Mouse (Mus musculus) heart, adult 2 months (tissue): ENCODE data around the gene Slc43a2. TPM values are rescaled to one million over a fixed set of nuclear protein-coding genes. Genes with fewer than 3 reads are reported as not detected.

Experiments used
- DNase-seq, 2 experiments: peaks; one replicate each; pipeline ENCODE4 v3.0.0; 2021
- H3K27ac ChIP-seq: fragments of 200-600 bp; 2 replicates; pipeline ENCODE4 v1.8.1; 2022
- H3K27me3 ChIP-seq: fragments of 200-500 bp; 2 replicates; pipeline ENCODE4 v1.6.1; 2012; ENCODE audit warnings: mild to moderate bottlenecking, low read length, inconsistent platforms, mixed read lengths; ENCODE audit not compliant: control insufficient read depth, insufficient read depth
- H3K36me3 ChIP-seq: fragments of 200-500 bp; 2 replicates; pipeline ENCODE4 v1.6.1; 2012; ENCODE audit warnings: low read length, inconsistent platforms; ENCODE audit not compliant: control insufficient read depth, insufficient read depth
- H3K4me1 ChIP-seq: fragments of 200-500 bp; 2 replicates; pipeline ENCODE4 v1.6.1; 2011; ENCODE audit warnings: low read length; ENCODE audit not compliant: control insufficient read depth, insufficient read depth
- H3K4me3 ChIP-seq: fragments of 200-600 bp; 2 replicates; pipeline ENCODE4 v1.8.1; 2022
- H3K79me2 ChIP-seq: fragments of 200-500 bp; replicated peaks from 2 replicates; pipeline ENCODE4 v1.6.1; 2012; ENCODE audit warnings: mild to moderate bottlenecking, inconsistent platforms, low read length, moderate library complexity, mixed read lengths; ENCODE audit not compliant: control insufficient read depth, insufficient read depth
- H3K9ac ChIP-seq: fragments of 200-500 bp; 2 replicates; pipeline ENCODE4 v1.6.1; 2012; ENCODE audit warnings: low read depth, mild to moderate bottlenecking, control low read depth, inconsistent platforms, low read length, mixed read lengths
- CTCF ChIP-seq: fragments of 200-600 bp; IDR thresholded peaks from 2 replicates; pipeline ENCODE4 v1.8.1; 2022; ENCODE audit warnings: antibody characterized with exemption, mild to moderate bottlenecking, moderate library complexity
- EP300 ChIP-seq: fragments of 200-500 bp; IDR thresholded peaks from 2 replicates; pipeline ENCODE4 v1.6.1; 2011; ENCODE audit warnings: low read depth, low read length, control low read depth; ENCODE audit not compliant: insufficient read depth
- POLR2A ChIP-seq: fragments of 200-500 bp; IDR thresholded peaks from 2 replicates; pipeline ENCODE4 v1.6.1; 2011; ENCODE audit warnings: mild to moderate bottlenecking, low read depth, low read length, control low read depth; ENCODE audit not compliant: insufficient read depth
- WGBS: fragments of 180-500 bp; shearing (Covaris S2); methylation state at CpG from one replicate; pipeline ENCODE4 v1.1.7; 2018; 5-methylcytosine and 5-hydroxymethylcytosine counted together
- intact Hi-C: fragments of 180-260 bp; cut with DNase I; formaldehyde crosslinking; loops from one replicate; pipeline ENCODE4 v1.15.1; 2025
- polyA plus RNA-seq: library from polyadenylated mRNA; depleted of rRNA; stranded (reverse); fragments of >200 nt; gene quantifications from 2 replicates; pipeline ENCODE4 v1.2.3, GENCODE M21; 2012
- total RNA-seq, 2 experiments: library from RNA; stranded (reverse); gene quantifications; 2 replicates each; pipeline ENCODE4 v1.2.3; 2021

The Slc43a2 gene
- total and polyA plus RNA-seq, 3 experiments: 13.6 to 14.6 (median 13.7) TPM

DNA sequence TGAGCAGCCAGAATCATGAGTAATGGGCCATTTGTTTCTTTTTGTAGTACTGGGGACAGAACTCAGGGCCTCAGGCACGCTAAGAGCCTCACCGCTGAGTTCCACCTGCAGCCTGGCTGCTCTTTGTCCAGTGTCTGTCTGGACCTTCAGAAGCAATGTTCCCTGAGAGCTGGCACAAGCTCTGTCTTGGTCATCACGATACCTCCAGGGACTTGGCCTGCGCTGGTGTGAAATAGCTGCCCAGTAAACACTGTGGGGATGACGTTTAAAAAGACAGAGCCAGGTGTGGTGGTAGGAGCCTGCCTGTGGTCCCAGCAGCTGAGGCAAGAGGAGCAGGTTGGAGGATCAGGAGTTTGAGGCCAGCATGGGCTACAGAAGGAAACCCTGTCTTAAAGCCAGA is 47.1 kb downstream of the Slc43a2 start:
- TF ChIP-seq CTCF: no peak
- no peaks in the 10 kb centered on the region for H3K36me3 ChIP-seq
- H3K79me2 ChIP-seq: no peaks in the 10 kb centered on the region
- H3K9ac ChIP-seq: no peak overlapping the region
- H3K27ac ChIP-seq: no peak overlapping the region
- intact Hi-C loops: no loop called here
- WGBS: 81% methylated on average over 5 of the region's 5 CpGs
- no peak for DNase-seq
- no peaks in the 10 kb centered on the region for H3K4me1 ChIP-seq
- no peak overlapping the region for H3K4me3 ChIP-seq
- no peaks in the 10 kb centered on the region for H3K27me3 ChIP-seq

DNA sequence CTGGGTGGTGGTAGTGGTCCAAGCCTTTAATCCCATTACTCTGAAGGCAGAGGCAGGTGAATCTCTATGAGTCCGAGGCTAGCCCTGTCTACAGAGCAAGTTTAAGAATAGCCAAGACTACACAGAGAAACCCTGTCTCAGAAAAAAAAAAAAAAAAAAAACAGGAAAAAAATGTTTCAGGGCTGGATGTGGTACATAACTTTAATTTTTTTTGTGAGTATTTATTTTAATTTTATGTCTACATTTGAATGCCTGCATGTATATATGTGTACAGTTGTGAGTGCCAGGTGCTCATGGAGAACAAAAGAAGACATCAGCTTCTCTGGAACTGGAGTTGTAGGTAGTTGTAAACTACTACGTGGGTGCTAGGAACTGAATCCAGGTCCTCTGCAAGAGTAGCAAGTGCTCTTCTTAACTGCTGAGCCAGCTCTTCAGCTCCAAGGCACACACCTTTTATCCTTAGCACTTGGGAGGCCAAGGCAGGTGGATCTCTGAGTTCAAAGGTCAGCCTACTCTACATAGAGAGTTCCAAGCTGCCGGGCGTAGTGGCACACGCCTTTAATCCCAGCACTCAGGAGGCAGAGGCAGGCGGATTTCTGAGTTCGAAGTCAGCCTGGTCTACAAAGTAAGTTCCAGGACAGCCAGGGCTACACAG is 50.1 kb downstream of the Slc43a2 start:
- 94% methylated on average over 7 of the region's 7 CpGs for WGBS
- H3K79me2 ChIP-seq: no peaks in the 10 kb centered on the region
- H3K27me3 ChIP-seq: no peaks in the 10 kb centered on the region
- H3K9ac ChIP-seq: no peak overlapping the region
- TF ChIP-seq EP300: no peak
- TF ChIP-seq POLR2A: no peak
- no peak for TF ChIP-seq CTCF
- H3K36me3 ChIP-seq: no peaks in the 10 kb centered on the region
- H3K4me3 ChIP-seq: no peak overlapping the region
- H3K4me1 ChIP-seq: no peaks in the 10 kb centered on the region
- H3K27ac ChIP-seq: no peak overlapping the region
- no peak for DNase-seq
- intact Hi-C loops: no loop called here

DNA sequence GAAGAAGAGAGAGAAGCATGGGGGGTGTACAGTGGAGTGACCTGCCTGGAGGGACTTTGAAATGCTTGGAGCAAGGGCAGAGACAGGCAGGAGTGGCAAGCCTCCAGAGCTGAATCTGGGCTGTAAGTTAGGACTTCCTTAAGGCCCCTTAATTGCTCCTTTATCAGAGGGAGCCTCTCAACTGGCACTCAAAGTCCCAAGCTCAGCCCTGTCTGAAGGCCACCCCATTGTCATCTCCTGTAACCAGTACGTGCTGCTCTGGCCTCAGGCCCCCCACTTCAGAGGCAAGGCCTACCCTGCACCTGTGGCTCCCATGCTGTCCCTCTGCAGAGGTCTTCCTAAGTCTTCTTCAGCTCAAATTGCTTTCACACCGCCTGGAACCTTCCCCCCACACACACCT is 52.0 kb downstream of the Slc43a2 start:
- TF ChIP-seq EP300 (no peak), CTCF (no peak), POLR2A (no peak)
- Histone ChIP-seq H3K9ac (no peak overlapping the region), H3K36me3 (no peaks in the 10 kb centered on the region), H3K27me3 (no peaks in the 10 kb centered on the region), H3K4me3 (no peak overlapping the region), H3K79me2 (peaks cover under 1% of the 10 kb centered on the region; the same call in 1 of the 2 replicates), H3K27ac (no peak overlapping the region), H3K4me1 (peaks cover 2% of the 10 kb centered on the region)
- intact Hi-C loops: no loop called here
- DNase-seq: no peak
- 76% methylated on average over 2 of the region's 2 CpGs for WGBS

DNA sequence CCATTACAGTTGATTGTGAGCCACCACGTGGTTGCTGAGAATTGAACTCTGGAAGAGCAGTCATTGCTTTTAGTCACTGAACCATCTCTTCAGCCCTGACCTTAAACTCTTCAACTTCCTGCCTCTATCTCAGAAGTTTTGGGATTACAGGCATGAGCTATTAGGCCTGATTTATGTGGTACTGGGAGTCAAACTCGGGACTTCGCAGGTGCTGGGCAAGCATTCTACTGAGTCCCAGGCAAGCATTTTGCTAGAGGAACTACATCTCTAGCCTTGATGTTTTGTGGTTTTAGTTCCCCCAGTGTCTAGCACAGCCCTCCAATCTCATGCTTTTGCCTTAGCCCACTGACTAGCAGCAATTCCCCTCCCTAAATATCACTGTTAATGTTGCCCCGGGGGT is 53.6 kb downstream of the Slc43a2 start:
- no peak for DNase-seq

DNA sequence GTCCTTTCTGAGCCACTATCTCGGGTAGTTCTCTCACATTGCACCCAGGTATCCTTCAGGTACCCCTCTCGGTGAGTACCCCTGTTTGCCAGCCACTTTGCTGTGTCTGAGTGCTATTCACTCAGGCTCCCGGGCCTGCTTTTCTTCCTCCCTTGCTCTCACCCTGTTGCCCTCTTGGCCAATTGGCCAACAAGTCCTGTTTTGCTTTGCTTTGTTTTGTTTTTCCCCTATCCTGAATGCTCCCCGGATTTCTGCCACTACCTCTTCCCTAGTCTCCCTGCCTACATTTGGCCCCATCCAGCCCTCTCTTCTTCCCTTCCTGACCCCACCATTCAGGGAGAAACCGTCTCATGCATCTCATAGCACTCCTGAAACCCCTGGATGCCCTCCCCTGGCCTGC is 54.5 kb downstream of the Slc43a2 start:
- intact Hi-C loops: loop anchor here (5.0 kb wide), 1 partner anchor 41 kb away; no protein-coding TSS in a partner anchor
- no peak overlapping the region for H3K27ac ChIP-seq
- H3K4me3 ChIP-seq: no peak overlapping the region
- no peak overlapping the region for H3K9ac ChIP-seq
- H3K36me3 ChIP-seq: no peaks in the 10 kb centered on the region
- WGBS: 81% methylated on average over 5 of the region's 5 CpGs
- peaks cover 4% of the 10 kb centered on the region for H3K79me2 ChIP-seq
- no peaks in the 10 kb centered on the region for H3K27me3 ChIP-seq
- no peak for DNase-seq
- TF ChIP-seq EP300 (no peak), CTCF (no peak), POLR2A (no peak)
- peaks cover 13% of the 10 kb centered on the region for H3K4me1 ChIP-seq

More for the DNA sequence above, 53.6 kb downstream of the Slc43a2 start:
- WGBS: 62% methylated on average over 4 of the region's 4 CpGs
- Histone ChIP-seq H3K4me3 (no peak overlapping the region), H3K9ac (no peak overlapping the region), H3K79me2 (peaks cover 4% of the 10 kb centered on the region), H3K27me3 (no peaks in the 10 kb centered on the region), H3K36me3 (no peaks in the 10 kb centered on the region), H3K4me1 (peaks cover 9% of the 10 kb centered on the region), H3K27ac (no peak overlapping the region)
- intact Hi-C loops: loop anchor here (5.0 kb wide), 1 partner anchor 42 kb away; no protein-coding TSS in a partner anchor
- no peak for TF ChIP-seq POLR2A
- no peak for TF ChIP-seq EP300
- TF ChIP-seq CTCF: no peak

DNA sequence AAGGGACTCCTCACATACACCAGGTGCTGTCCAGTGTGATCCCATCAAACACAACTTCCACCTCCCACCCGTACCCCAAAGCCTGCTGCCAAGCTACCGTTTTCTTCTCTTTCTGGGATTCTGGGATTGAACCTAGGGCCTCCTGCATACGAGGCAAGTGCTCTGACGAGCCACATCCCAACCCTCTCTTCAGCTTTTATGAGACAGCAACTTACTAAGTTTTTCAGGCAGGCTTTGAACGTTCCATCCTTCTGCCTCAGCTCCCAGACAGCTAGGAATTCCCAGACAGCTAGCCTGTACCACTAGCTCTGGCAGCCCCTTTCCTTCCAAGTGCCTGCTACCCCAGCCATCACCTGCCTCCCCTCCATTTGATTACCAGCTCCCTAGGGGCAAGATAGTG is 55.5 kb downstream of the Slc43a2 start:
- H3K4me3 ChIP-seq: no peak overlapping the region
- intact Hi-C loops: loop anchor here (5.0 kb wide), 1 partner anchor 40 kb away; no protein-coding TSS in a partner anchor
- no peaks in the 10 kb centered on the region for H3K36me3 ChIP-seq
- peaks cover 4% of the 10 kb centered on the region for H3K79me2 ChIP-seq
- TF ChIP-seq CTCF (no peak), EP300 (no peak), POLR2A (no peak)
- H3K4me1 ChIP-seq: peaks cover 13% of the 10 kb centered on the region
- 90% methylated on average over 5 of the region's 5 CpGs for WGBS
- no peak overlapping the region for H3K9ac ChIP-seq
- H3K27ac ChIP-seq: no peak overlapping the region; the same call in 1 of the 2 replicates
- DNase-seq: no peak
- H3K27me3 ChIP-seq: no peaks in the 10 kb centered on the region
